Mouse (Mus musculus) kidney, adult 2 months (tissue): ENCODE data around the gene Gm14548.

ENCODE experiments used
- CTCF ChIP-seq: fragments of 200-500 bp; conservative IDR thresholded peaks from 2 replicates; pipeline ENCODE4 v1.5.1; 2011; ENCODE audit warnings: low read depth, mild to moderate bottlenecking, control low read depth, low read length, moderate library complexity, mixed read lengths; ENCODE audit not compliant: insufficient read depth, insufficient read length
- POLR2A ChIP-seq: fragments of 200-500 bp; IDR thresholded peaks from one replicate; pipeline ENCODE4 v1.6.1; 2011; ENCODE audit warnings: low read depth, low read length, control low read depth

DNA sequence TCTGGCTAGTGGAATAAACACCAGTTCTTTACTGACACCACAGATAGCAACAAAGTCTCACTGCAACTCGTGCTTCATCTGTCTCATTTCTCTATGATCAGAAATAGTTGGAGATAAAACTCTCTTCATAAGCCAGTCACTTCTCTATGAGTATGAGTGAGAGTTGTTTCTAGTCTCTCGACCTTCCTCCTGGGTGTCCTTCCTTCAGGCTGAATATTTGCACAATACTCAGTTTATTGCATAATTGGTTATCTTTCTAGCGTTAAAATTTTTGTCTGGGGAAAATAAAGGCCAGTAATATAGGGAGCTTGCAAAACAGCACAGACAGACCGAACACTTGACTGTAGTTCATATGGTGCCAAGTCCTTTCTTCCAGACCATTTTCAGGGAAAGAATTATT is 48.2 kb upstream of the Gm14548 start:
- TF ChIP-seq POLR2A, result no peak
- no peak for TF ChIP-seq CTCF
